Mouse (Mus musculus): ENCODE measurements at regions not wholly inside any gene's neighbourhood (a gene's known extent, or its start where the extent isn't known, plus 50 kb on each side); places are given as distances from the start of the nearest gene placed in this dataset.

GRCm38 (mm10) chr3:115766153-115766552 is 51.3 kb upstream of the S1pr1 start:
- Histone ChIP-seq H3K4me2 (replicated peaks) (no peak overlapping the region), H3K4me3 (replicated peaks) (no peak overlapping the region)
- 56% methylated on average over 8 of the region's 8 CpGs for WGBS

GRCm38 (mm10) chr3:115768290-115768689 is 53.4 kb upstream of the S1pr1 start:
- Histone ChIP-seq H3K9me3 (no peaks in the 10 kb centered on the region), H3K4me3 (replicated peaks) (no peak overlapping the region), H3K36me3 (no peaks in the 10 kb centered on the region), H3K27ac (no peak overlapping the region), H3K4me1 (replicated peaks) (0 out of 2 replicates have a peak, but pooled peaks cover 4% of the 10 kb centered on the region), H3K9ac (no peak overlapping the region), H3K4me2 (replicated peaks) (no peak overlapping the region), H3K27me3 (replicated peaks) (no peaks in the 10 kb centered on the region)
- 79% methylated on average over 1 of the region's 1 CpGs for WGBS
- ATAC-seq = no peak

More at GRCm38 (mm10) chr3:115766153-115766552, 51.3 kb upstream of the S1pr1 start:
- Histone ChIP-seq H3K9ac (no peak overlapping the region), H3K27ac (no peak overlapping the region), H3K36me3 (no peaks in the 10 kb centered on the region), H3K4me1 (replicated peaks) (0 out of 2 replicates have a peak, but pooled peaks cover 4% of the 10 kb centered on the region), H3K27me3 (replicated peaks) (no peaks in the 10 kb centered on the region), H3K9me3 (no peaks in the 10 kb centered on the region)
- ATAC-seq = no peak

- Histone ChIP-seq H3K36me3 (no peaks in the 10 kb centered on the region), H3K9me3 (no peaks in the 10 kb centered on the region), H3K27ac (no peak overlapping the region), H3K4me1 (replicated peaks) (no peaks in the 10 kb centered on the region), H3K27me3 (replicated peaks) (no peaks in the 10 kb centered on the region), H3K9ac (no peak overlapping the region), H3K4me2 (replicated peaks) (no peak overlapping the region), H3K4me3 (replicated peaks) (no peak overlapping the region)
- WGBS = 77% methylated on average over 19 of the region's 19 CpGs
- no peak for ATAC-seq
Observed at GRCm38 (mm10) chr3:115768761-115769530, 54.1 kb upstream of the S1pr1 start.

GRCm38 (mm10) chr3:115772676-115773075 is 57.8 kb upstream of the S1pr1 start:
- no peak for ATAC-seq
- Histone ChIP-seq H3K4me3 (replicated peaks) (no peak overlapping the region), H3K9ac (no peak overlapping the region), H3K27ac (no peak overlapping the region), H3K4me1 (replicated peaks) (no peaks in the 10 kb centered on the region), H3K4me2 (replicated peaks) (no peak overlapping the region), H3K9me3 (no peaks in the 10 kb centered on the region), H3K36me3 (no peaks in the 10 kb centered on the region), H3K27me3 (replicated peaks) (no peaks in the 10 kb centered on the region)
- WGBS = 75% methylated on average over 5 of the region's 5 CpGs

- H3K9ac ChIP-seq = no peak overlapping the region
- H3K27ac ChIP-seq = no peak overlapping the region
- H3K4me1 ChIP-seq (replicated peaks) = no peaks in the 10 kb centered on the region
- ATAC-seq = no peak
- no peak overlapping the region for H3K4me2 ChIP-seq (replicated peaks)
- 71% methylated on average over 8 of the region's 8 CpGs for WGBS
- H3K27me3 ChIP-seq (replicated peaks) = no peaks in the 10 kb centered on the region
- no peaks in the 10 kb centered on the region for H3K36me3 ChIP-seq
- no peaks in the 10 kb centered on the region for H3K9me3 ChIP-seq
- H3K4me3 ChIP-seq (replicated peaks) = no peak overlapping the region
Observed at GRCm38 (mm10) chr3:115774321-115774720, 59.4 kb upstream of the S1pr1 start.

GRCm38 (mm10) chr3:115774723-115775122 is 59.9 kb upstream of the S1pr1 start:
- ATAC-seq = no peak
- Histone ChIP-seq H3K9ac (no peak overlapping the region), H3K4me2 (replicated peaks) (no peak overlapping the region), H3K36me3 (no peaks in the 10 kb centered on the region), H3K27me3 (replicated peaks) (no peaks in the 10 kb centered on the region), H3K4me3 (replicated peaks) (no peak overlapping the region), H3K9me3 (no peaks in the 10 kb centered on the region), H3K27ac (no peak overlapping the region), H3K4me1 (replicated peaks) (no peaks in the 10 kb centered on the region)
- 65% methylated on average over 4 of the region's 4 CpGs for WGBS

- Histone ChIP-seq H3K4me2 (replicated peaks) (no peak overlapping the region), H3K9ac (no peak overlapping the region), H3K4me1 (replicated peaks) (no peaks in the 10 kb centered on the region), H3K4me3 (replicated peaks) (no peak overlapping the region), H3K9me3 (no peaks in the 10 kb centered on the region), H3K36me3 (no peaks in the 10 kb centered on the region), H3K27ac (no peak overlapping the region), H3K27me3 (replicated peaks) (no peaks in the 10 kb centered on the region)
- ATAC-seq = no peak
- WGBS = 82% methylated on average over 10 of the region's 10 CpGs
Observed at GRCm38 (mm10) chr3:115779144-115779890, 64.4 kb upstream of the S1pr1 start.

GRCm38 (mm10) chr3:115779906-115780305 is 65.0 kb upstream of the S1pr1 start:
- Histone ChIP-seq H3K36me3 (no peaks in the 10 kb centered on the region), H3K9me3 (no peaks in the 10 kb centered on the region), H3K27me3 (replicated peaks) (no peaks in the 10 kb centered on the region), H3K4me1 (replicated peaks) (no peaks in the 10 kb centered on the region), H3K9ac (no peak overlapping the region), H3K27ac (no peak overlapping the region), H3K4me3 (replicated peaks) (no peak overlapping the region), H3K4me2 (replicated peaks) (no peak overlapping the region)
- no peak for ATAC-seq
- WGBS = 80% methylated on average over 5 of the region's 5 CpGs

- Histone ChIP-seq H3K9ac (no peak overlapping the region), H3K36me3 (no peaks in the 10 kb centered on the region), H3K9me3 (no peaks in the 10 kb centered on the region), H3K4me3 (replicated peaks) (no peak overlapping the region), H3K4me1 (replicated peaks) (no peaks in the 10 kb centered on the region), H3K27ac (no peak overlapping the region), H3K4me2 (replicated peaks) (no peak overlapping the region), H3K27me3 (replicated peaks) (no peaks in the 10 kb centered on the region)
- no peak for ATAC-seq
Observed at GRCm38 (mm10) chr3:115782726-115783125, 67.9 kb upstream of the S1pr1 start.

GRCm38 (mm10) chr3:115787360-115787759 is 72.5 kb upstream of the S1pr1 start:
- ATAC-seq = no peak

GRCm38 (mm10) chr3:115788525-115788924 is 73.7 kb upstream of the S1pr1 start:
- no peaks in the 10 kb centered on the region for H3K9me3 ChIP-seq
- WGBS = 55% methylated on average over 3 of the region's 3 CpGs
- H3K4me3 ChIP-seq (replicated peaks) = no peak overlapping the region
- H3K27ac ChIP-seq = no peak overlapping the region
- H3K4me2 ChIP-seq (replicated peaks) = no peak overlapping the region
- no peaks in the 10 kb centered on the region for H3K36me3 ChIP-seq
- H3K4me1 ChIP-seq (replicated peaks) = no peaks in the 10 kb centered on the region
- no peak overlapping the region for H3K9ac ChIP-seq
- no peak for ATAC-seq
- no peaks in the 10 kb centered on the region for H3K27me3 ChIP-seq (replicated peaks)

More at GRCm38 (mm10) chr3:115787360-115787759, 72.5 kb upstream of the S1pr1 start:
- no peaks in the 10 kb centered on the region for H3K36me3 ChIP-seq
- no peaks in the 10 kb centered on the region for H3K27me3 ChIP-seq (replicated peaks)
- H3K4me3 ChIP-seq (replicated peaks) = no peak overlapping the region
- H3K9ac ChIP-seq = no peak overlapping the region
- no peak overlapping the region for H3K27ac ChIP-seq
- H3K4me1 ChIP-seq (replicated peaks) = no peaks in the 10 kb centered on the region
- H3K4me2 ChIP-seq (replicated peaks) = no peak overlapping the region
- 61% methylated on average over 1 of the region's 1 CpGs for WGBS
- H3K9me3 ChIP-seq = no peaks in the 10 kb centered on the region

- H3K27ac ChIP-seq = no peak overlapping the region
- no peak for ATAC-seq
- H3K4me1 ChIP-seq (replicated peaks) = no peaks in the 10 kb centered on the region
- no peaks in the 10 kb centered on the region for H3K9me3 ChIP-seq
- H3K27me3 ChIP-seq (replicated peaks) = no peaks in the 10 kb centered on the region
- H3K36me3 ChIP-seq = no peaks in the 10 kb centered on the region
- no peak overlapping the region for H3K4me2 ChIP-seq (replicated peaks)
- H3K4me3 ChIP-seq (replicated peaks) = no peak overlapping the region
- WGBS = 83% methylated on average over 6 of the region's 6 CpGs
- no peak overlapping the region for H3K9ac ChIP-seq
Observed at GRCm38 (mm10) chr3:115789063-115789462, 74.2 kb upstream of the S1pr1 start.

- no peaks in the 10 kb centered on the region for H3K4me1 ChIP-seq (replicated peaks)
- no peak overlapping the region for H3K4me3 ChIP-seq (replicated peaks)
- H3K27ac ChIP-seq = no peak overlapping the region
- H3K9ac ChIP-seq = no peak overlapping the region
- H3K9me3 ChIP-seq = no peaks in the 10 kb centered on the region
- WGBS = 54% methylated on average over 4 of the region's 4 CpGs
- peak; percentile 86 for ATAC-seq
- no peaks in the 10 kb centered on the region for H3K36me3 ChIP-seq
- no peak overlapping the region for H3K4me2 ChIP-seq (replicated peaks)
- no peaks in the 10 kb centered on the region for H3K27me3 ChIP-seq (replicated peaks)
Observed at GRCm38 (mm10) chr3:115792606-115793005, 77.7 kb upstream of the S1pr1 start.
